Mouse (Mus musculus) bone marrow macrophage, adult 2 months (primary cell): ENCODE results near the gene Hkdc1.

Experiments used
- CTCF ChIP-seq: IDR thresholded peaks from 2 replicates; pipeline ENCODE4 v1.5.1; 2012; ENCODE audit warnings: low read depth, mild to moderate bottlenecking, low read length, moderate library complexity
- POLR2A ChIP-seq: IDR thresholded peaks from 2 replicates; pipeline ENCODE4 v1.6.1; 2012; ENCODE audit warnings: mild to moderate bottlenecking, low read depth, low read length, borderline replicate concordance

DNA sequence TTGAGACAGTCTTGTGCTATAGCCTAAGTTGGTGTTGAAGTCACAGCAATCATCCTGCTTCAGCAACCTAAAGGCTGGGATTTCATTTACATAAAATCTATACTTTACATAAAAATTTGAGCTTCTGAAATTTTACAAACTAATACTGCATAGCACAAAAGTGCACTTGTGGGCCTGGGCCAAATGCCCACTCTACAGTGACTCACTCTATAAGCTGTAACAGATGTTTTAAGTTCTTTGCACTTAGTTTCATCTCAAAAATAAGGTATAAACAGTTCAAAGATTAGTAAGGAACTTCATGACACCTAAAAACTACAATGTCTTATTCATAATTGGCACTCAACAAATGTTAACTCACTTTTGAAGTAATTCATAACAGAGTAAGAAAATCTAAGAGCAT lies 39.0 kb upstream of the Hkdc1 start:
- TF ChIP-seq CTCF = no peak
- TF ChIP-seq POLR2A = no peak
